Mouse (Mus musculus) granulocyte monocyte progenitor cell, adult 5-6 weeks (primary cell): ENCODE measurements around the gene Fxyd3. TPM values are rescaled to one million over a fixed set of nuclear protein-coding genes. Genes with fewer than 3 reads are reported as not detected.

ENCODE experiments used
- ATAC-seq: replicated peaks from 2 replicates; pipeline ENCODE4 v1.8.0; 2016; ENCODE audit warnings: mild to moderate bottlenecking, moderate TSS enrichment, inconsistent platforms; ENCODE audit not compliant: poor library complexity, severe bottlenecking
- total RNA-seq, 2 experiments: library from RNA; stranded (forward) in 1 of 2; stranded (reverse) in 1 of 2; fragments of 200-712, 200-1000 nt in 1 of 2; fragments of >200 nt in 1 of 2; fragmentation: Nextera tagmentation in 1 of 2; gene quantifications; 2 replicates each; pipeline ENCODE4 v1.2.3; 2014 to 2017

Fxyd3 gene
- total RNA-seq, 2 experiments from 2014 or later = not detected

DNA sequence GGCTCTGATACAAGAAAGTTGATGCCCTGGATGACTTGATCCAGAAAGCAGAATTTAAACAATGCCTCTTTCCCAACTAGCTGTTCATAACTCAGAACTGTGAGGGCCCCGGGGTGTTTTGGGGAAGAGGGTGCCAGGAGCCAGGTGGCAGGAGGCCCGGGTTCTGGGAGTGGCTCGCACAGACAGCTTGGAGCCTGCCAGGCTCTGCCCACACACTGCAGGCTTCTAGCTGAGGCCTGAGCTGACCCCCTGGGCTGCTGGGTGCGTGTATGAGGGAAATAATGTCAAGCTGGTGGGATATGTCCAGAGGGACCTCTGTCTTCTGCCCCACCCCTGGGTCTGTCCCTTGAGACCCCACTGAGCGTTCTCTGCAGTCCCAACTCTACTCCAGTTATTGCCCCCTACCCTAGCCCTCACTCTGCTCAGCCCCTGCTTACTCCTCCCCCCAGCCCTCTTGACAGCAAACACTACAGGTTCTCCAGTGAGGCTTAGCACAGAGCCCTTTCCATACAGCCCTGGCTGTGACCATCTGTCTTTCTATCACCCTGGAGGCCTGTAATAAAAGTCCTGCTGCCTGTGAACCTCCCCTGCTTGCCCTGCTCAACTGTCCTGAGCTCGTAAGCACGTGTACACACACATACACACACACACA, 2.3 kb downstream of the Fxyd3 start:
- ATAC-seq = no peak

DNA sequence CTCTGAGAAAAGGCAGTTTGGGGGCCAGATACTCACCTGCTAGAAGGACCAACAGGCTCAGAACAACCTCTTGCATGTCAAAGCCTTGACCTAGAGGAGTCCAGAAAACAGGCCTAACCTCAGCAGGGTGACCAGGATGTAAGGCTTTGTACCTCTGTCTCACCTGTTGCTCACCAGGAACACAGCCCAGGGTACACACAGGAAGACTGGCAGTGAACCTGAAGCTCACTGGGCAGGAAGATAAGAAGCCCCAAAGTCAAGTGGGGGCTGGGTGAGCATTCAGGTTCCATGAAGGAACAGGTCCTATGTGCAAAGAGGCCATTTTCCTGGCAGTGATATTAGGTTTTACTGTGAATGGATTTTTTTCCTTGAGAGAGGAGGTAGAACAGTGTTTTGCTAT, 3.0 kb downstream of the Fxyd3 start:
- ATAC-seq = no peak

DNA sequence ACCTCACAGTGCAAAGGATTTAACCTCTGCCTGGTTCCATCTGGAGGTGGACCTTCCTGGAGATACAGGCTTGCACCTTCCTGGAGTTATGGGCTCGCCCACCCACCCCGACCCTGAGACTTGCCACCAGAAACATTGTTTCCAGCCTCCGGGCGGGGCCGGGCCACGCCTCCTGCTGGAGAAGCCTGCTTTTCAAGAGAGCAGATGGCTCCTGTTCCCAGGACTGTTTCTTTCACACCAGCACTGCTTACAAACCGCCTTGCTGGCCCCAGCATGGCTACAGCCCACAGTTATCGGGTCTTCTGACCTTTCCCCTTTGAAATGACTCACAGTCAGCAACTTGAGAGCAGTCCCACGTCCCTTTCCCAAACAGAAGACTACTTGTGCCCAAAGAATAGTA, 4.2 kb downstream of the Fxyd3 start:
- ATAC-seq = no peak

DNA sequence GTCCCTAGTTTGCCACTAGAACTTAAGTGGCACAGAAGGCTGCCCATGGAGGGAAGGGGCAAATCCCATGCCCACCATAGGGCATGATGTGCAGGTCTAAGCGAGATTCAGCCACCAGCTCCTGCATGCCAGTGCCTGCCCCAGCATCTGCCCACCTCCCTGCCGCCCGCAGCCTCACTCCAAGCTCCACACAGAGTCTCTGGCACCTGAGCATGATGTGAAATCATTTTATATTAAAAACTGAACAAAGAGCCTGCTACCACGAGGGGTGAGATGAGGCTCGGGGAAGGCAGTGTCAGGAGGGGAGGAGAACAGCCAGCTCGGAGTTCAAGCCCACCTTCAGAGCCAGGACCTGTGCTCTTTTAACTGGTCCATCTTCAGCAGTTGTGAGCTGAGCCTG, 6.2 kb downstream of the Fxyd3 start:
- no peak for ATAC-seq

- no peak for ATAC-seq
These were observed 7.0 kb downstream of the Fxyd3 start for GRCm38 (mm10) chr7:31069491-31069890.

DNA sequence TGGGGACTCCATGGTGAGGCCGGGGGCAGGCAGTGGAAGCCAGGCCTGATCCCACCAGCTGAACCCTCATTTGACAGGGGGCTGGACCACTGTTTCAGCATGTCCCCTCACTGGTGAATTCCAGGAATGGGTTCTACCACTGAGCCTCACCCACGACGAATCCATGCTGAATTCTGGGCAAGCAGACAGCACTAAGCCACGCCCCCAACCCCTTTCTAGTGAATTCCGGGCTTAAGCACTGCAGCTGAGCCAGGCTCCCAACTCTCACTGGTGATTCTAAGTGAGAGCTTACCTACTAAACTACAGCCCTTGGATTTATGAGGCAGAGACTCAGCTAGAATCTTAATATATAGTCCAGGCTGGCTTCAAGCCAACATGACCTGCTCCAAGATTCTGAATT, 8.7 kb downstream of the Fxyd3 start:
- no peak for ATAC-seq

GRCm38 (mm10) chr7:31063074-31063560, 13.4 kb downstream of the Fxyd3 start:
- no peak for ATAC-seq

DNA sequence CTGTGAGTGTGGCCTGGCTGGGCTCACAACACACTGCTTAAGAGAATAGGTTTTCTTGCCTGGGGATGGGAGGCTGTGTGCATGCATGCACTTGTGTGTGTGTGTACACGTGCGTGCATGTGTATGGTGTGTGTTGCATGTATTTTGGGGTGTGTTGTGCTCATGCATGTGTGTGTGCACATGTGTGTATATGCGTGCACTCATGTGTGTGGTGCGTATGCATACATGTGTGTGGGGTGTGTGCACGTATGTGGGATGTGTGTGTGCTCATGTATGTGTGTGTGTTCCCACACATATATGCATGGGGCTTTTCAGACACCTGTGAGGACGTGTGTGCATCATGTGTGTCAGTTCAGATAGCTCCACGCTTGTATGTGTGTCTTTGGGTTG, 15.9 kb downstream of the Fxyd3 start:
- ATAC-seq = no peak

DNA sequence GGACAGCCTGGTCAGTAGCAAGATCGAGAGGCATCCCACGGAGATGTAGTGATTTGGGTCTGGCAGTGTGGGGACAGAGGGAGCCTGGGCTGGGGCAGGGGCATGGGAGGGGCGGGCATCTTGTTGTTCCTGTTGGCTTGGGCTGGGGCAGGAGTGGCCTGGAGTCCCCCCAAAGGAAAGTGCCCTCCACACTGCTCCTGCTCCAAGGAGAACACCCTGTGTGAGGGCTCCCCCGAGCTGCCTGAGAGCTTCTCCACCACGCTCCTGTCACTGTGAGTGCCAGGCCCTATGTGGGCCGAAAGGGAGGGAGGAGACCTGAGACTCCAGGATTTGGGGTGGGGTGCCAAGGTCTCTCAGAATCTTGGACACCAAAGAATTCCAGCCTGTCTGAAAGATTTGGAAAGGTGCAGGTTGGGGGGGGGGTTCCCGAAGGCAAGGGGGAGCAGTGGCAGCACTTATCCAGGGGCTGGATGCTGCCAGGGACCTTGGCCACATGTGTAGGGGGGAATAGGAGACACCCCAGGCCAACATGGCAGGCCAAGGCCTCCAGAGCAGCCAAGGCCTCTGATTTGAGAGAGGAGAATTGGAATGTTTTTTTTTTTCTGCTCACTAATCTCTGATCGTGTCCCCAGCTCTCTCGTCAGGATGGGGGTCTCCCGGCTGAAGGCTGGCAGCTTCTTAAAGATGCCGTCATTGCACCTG, 16.4 kb downstream of the Fxyd3 start:
- ATAC-seq = no peak

DNA sequence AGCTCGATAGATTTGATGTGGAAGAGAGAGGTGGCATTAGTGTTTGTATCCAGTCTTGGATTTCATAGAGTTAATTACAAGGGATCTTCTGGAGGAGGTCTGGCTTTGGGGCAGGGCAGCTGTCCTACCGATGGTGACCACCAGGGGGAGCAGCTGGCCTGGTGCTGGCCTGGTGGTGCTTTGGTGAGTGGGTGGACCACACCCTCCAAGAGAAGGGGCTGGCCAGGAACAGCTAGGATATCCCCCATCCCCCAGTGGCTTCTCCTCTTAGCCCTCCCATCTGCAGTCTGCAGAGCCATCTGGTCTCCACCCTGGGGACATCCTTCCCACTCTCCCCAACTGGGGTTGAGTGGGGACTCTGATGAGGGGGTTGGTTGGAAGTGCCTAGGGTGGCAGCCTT, 17.4 kb downstream of the Fxyd3 start, which contains the start of gene Lgi4:
TSS of gene Lgi4 (plus strand) at position 235 of the 400 bp plus-strand sequence.
- peak; percentile 87 for ATAC-seq

DNA sequence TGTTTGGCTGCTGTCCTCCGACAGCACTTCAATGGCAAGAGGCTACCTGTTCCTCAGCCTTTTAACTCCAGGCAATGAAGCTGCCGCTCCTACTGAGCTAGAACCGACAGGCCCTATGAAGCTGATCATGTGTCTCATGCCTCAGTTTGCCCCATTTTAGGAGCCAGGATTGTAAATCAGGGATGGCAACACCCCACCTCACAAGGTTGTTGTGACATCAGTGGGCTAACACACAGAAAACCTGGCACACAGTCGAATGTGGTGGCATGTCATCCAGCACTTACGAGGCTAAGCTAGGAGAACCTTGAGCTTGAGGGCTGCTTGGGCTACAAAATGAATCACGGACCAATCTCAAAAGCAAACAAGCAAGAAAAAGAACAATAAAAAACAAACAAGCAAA, 18.3 kb downstream of the Fxyd3 start:
- no peak for ATAC-seq

DNA sequence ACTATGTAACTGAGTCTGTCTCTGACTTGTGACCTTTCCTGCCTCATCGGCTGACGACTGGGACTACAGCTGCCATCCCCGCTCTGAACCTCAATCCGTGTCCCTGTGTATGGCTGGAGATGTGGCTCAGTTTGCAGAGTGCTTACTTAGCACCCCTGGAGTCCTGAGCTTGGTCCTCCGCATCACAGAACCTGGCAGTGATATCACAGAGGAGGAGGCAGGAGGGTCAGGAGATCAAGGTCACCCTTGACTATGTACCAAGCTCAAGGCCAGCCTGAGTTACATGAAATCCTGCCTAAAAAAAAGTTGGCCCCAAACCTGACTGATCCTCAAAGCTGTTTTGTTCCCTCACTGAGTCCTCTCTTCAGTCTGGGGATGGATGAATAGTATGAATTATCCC, 18.8 kb downstream of the Fxyd3 start:
- no peak for ATAC-seq

GRCm38 (mm10) chr7:31057071-31057470, 19.4 kb downstream of the Fxyd3 start, which contains the start of gene Fxyd1:
Gene Fxyd1 (minus strand): TSS chr7:31057199.
- ATAC-seq = no peak

GRCm38 (mm10) chr7:31056448-31056847, 20.1 kb downstream of the Fxyd3 start:
- ATAC-seq = no peak

DNA sequence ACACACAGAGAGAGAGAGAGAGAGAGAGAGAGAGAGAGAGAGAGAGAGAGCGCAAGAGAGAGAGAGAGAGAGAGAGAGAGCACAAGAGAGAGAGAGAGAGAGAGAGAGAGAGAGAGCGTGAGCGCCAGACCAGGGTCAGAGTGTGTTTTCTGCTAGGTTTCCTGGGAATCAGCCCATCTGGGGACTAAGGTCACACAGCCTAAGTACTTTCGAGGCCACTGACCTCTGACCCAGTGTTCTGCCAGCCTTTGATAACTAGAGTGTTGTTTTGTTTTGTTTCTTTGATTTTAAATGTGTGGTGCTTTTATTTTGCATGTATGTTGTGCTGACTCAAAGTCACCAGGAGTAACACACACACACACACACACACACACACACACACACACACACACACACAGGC, 20.6 kb downstream of the Fxyd3 start:
- ATAC-seq = no peak

DNA sequence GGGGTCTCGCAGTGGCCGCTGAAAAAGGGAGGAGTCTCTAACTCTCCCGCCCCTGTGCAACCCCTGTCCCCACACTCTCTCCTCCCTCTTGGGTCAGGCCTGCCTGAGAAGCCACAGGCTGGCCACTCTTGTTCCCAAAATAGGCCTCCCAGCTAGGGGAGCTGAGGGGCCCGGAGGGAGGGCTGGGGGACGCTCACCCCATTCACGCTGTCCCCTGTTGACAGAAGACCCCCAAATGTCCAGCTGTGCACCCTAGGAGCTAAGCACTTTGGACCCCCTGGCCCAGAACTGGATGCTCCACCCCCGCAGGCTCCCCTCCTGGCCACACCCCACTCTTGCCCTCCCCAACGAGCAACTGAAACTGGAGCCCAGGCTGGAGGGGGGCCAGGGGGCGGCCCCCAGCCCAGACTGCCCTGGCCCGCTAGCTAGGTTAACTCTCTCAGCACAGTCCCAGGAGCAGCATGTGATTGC, 21.1 kb downstream of the Fxyd3 start:
- no peak for ATAC-seq

- no peak for ATAC-seq
These were observed 21.7 kb downstream of the Fxyd3 start for GRCm38 (mm10) chr7:31054661-31055320.

GRCm38 (mm10) chr7:31053882-31054447, 22.5 kb downstream of the Fxyd3 start:
- no peak for ATAC-seq

DNA sequence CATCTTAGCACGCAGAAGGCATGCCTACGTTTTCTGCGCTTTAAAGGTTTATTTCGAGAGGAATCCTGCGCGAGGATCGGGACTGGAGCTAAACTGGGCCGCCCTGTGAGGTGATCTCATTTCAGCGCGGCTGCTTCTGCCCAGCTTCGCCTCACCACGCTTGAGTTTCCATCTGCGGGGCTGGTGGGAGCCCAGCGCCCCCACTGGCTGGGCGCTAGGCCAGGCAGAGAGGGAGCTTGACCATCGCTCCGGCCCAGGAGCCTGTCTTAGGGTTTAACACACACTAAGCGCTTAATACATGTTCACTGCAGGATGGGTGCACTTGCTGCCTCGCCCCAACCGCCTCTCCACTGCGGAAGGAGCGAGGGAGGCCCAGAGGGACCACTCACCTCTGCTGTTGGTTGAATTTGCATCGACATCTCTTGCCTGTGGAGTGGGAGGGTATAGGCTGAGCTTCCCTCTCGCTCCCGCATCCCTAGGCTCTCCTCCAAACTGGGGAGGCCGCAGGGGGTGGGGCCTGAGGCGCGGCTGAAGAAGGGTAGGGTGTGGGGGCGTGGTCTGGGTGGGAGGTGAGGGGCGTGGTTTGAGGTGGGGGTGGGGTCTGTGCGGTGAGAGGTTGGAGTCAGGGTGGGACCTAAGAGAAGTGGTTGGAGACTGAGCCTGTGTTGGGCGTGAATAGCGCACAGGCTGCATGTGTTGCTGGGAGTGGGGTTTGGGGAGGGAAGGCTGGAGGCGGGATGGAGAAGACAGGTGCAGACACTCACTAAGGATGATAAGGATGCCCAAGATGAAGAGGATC, 23.7 kb downstream of the Fxyd3 start:
- peak; percentile 37 for ATAC-seq

DNA sequence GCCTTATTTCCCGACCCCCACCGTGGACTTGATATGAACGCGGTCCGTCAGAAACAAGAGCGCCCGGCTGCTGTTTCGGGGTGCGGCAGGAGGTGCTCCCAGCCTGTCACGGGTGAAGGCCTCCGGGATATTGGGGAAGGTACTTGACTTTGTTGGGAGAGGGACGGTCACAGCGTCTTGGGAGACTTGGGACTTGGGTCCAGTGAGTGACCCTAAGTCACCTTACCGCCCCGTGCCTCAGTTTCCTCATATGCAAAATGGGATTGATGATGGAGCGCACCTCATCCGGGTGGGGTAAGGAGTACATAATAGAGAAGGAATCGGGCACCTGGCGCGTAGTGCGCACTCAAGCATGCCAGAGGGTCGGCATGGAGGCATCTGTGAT, 24.3 kb downstream of the Fxyd3 start:
- no peak for ATAC-seq
